31 mouse cellular contexts compared by ENCODE assay signal in the genomic region with DNA sequence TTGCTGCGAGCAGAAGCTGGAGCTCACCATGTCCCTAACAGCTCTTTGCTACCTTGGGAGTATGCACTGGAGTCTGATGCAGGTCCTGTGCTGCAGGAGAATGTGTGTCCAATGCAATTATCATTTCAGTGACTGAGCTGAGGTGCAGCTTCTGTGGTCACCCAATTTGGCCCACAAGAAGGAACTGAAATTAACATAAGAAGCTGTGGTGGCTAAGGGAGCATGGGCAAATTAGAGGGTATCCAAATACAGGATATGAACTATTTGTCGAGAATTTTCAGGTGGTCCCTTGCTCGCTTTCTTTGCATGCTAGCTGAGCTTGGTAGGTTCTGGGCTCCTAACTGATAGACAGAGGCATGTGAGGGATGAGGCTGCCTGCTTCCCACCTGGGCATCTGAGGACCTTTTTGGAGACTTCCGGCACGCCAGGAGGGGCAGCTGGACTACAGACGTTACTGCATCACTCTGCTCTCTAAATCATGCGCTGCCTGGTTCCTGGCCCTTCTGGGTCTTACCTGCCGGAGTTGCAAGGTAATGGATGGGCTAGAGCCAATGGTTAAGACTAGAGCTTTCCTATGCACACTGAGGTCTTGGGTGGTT. TPM values are rescaled to one million over a fixed set of nuclear protein-coding genes. Genes with fewer than 3 reads are reported as not detected.
DNase-seq lines count a peak whose midpoint lies in the region; ATAC-seq and TF ChIP-seq lines count a peak whose summit lies in the region.
"Had no signal": no experiment of that assay in that cellular context is flagged by ENCODE, and none has a peak within 500 bp of the region (broad histone marks: within the 10 kb centered on the region; RNA-seq: fewer than 3 reads in every experiment).

No protein-coding gene starts in this region.

- H3K9ac ChIP-seq in forebrain, embryonic 16.5 days (replicated peaks; ENCODE audit: low read depth, low read length), result no peak overlapping the region
- H3K9ac ChIP-seq: embryonic facial prominence, embryonic 15.5 days; forebrain, embryonic 12.5 days; hindbrain, embryonic 15.5 days; kidney, embryonic 15.5 days; liver, embryonic 13.5 days; neural tube, embryonic 15.5 days had no signal

- ATAC-seq in common myeloid progenitor, adult 5-6 weeks (replicated peaks; ENCODE audit: low read depth, poor library complexity, severe bottlenecking), result peak; percentile 71
- peak; percentile 52 for ATAC-seq in monocyte, adult 5-6 weeks (replicated peaks; ENCODE audit: insufficient number of reproducible peaks, low FRiP score, low TSS enrichment, poor library complexity, severe bottlenecking)
- ATAC-seq in forebrain, embryonic 16.5 days, result no peak
- ATAC-seq: inflammation-experienced regulatory T-cells, adult 6 months had no signal

- TF ChIP-seq CTCF in kidney, adult 2 months (conservative IDR thresholded peaks at IDR 0.05; ENCODE audit: insufficient read depth, insufficient read length, low read depth, low read length), result no peak

- no peak for TF ChIP-seq POLR2A in kidney, adult 2 months (IDR thresholded peaks at IDR 0.05; ENCODE audit: low read depth, low read length)

- no peaks in the 10 kb centered on the region for H3K27me3 ChIP-seq in kidney, adult 2 months (replicated peaks; ENCODE audit: control insufficient read depth, insufficient read depth, low read length)
- H3K27me3 ChIP-seq in forebrain, embryonic 16.5 days (replicated peaks; ENCODE audit: control insufficient read depth, insufficient read depth, low read length), result no peaks in the 10 kb centered on the region
- H3K27me3 ChIP-seq: neural tube, embryonic 15.5 days had no signal

- H3K36me3 ChIP-seq in kidney, adult 2 months (ENCODE audit: control insufficient read depth, insufficient read depth, low read length), result no peaks in the 10 kb centered on the region
- no peaks in the 10 kb centered on the region for H3K36me3 ChIP-seq in forebrain, embryonic 16.5 days (ENCODE audit: control insufficient read depth, insufficient read depth)
- H3K36me3 ChIP-seq: embryonic facial prominence, embryonic 10.5 days; embryonic facial prominence, embryonic 15.5 days; forebrain, embryonic 12.5 days; G1E; hindbrain, embryonic 15.5 days; kidney, embryonic 15.5 days; liver, embryonic 13.5 days; neural tube, embryonic 15.5 days had no signal

- no peak overlapping the region for H3K4me3 ChIP-seq in kidney, adult 2 months (ENCODE audit: insufficient read depth, low read depth, low read length)
- no peak overlapping the region for H3K4me3 ChIP-seq in forebrain, embryonic 16.5 days (replicated peaks; ENCODE audit: low read length)
- H3K4me3 ChIP-seq: embryonic facial prominence, embryonic 10.5 days; embryonic facial prominence, embryonic 15.5 days; forebrain, embryonic 12.5 days; hindbrain, embryonic 15.5 days; kidney, embryonic 15.5 days; liver, embryonic 13.5 days; neural tube, embryonic 15.5 days had no signal

- peak; percentile 80 to 86 for DNase-seq in spleen, postnatal 36 days (ENCODE audit: low spot score in 2 of 2)
- no peak for DNase-seq in spleen, postnatal 4 days (ENCODE audit: low spot score in 2 of 2)
- DNase-seq in liver, result no peak
- DNase-seq in kidney, adult 2 months, result no peak
- DNase-seq: adrenal gland, adult 8-10 months; cerebellum, adult 11 months; cerebellum, adult 9-11 months; gastrocnemius, postnatal 25 days; heart, postnatal 36 days; kidney, adult 11 months; liver, embryonic 13.5 days; lung, adult 18-20 months; lung, postnatal 14 days; midbrain, embryonic 14.5 days; right cerebral cortex, postnatal 25 days; thymus, adult 18-20 months; thymus, postnatal 25 days had no signal

- no peaks in the 10 kb centered on the region for H3K9me3 ChIP-seq in forebrain, embryonic 16.5 days (ENCODE audit: control insufficient read depth, low read length)
- H3K9me3 ChIP-seq: embryonic facial prominence, embryonic 10.5 days; embryonic facial prominence, embryonic 15.5 days; forebrain, embryonic 12.5 days; G1E; hindbrain, embryonic 15.5 days; kidney, embryonic 15.5 days; liver, embryonic 13.5 days; neural tube, embryonic 15.5 days had no signal

- 82% methylated on average over 8 of the region's 8 CpGs for WGBS in kidney, adult 2 months
- WGBS in forebrain, embryonic 16.5 days, result 90% methylated on average over 8 of the region's 8 CpGs

- H3K27ac ChIP-seq in kidney, adult 2 months (ENCODE audit: insufficient read depth, low read depth, low read length), result no peak overlapping the region
- no peak overlapping the region for H3K27ac ChIP-seq in forebrain, embryonic 16.5 days (ENCODE audit: low read length)
- H3K27ac ChIP-seq: embryonic facial prominence, embryonic 10.5 days; embryonic facial prominence, embryonic 15.5 days; forebrain, embryonic 12.5 days; hindbrain, embryonic 15.5 days; kidney, embryonic 15.5 days; liver, embryonic 13.5 days; neural tube, embryonic 15.5 days; stomach, postnatal 0 days had no signal

- no peak overlapping the region for H3K4me2 ChIP-seq in forebrain, embryonic 16.5 days (ENCODE audit: low read length)
- H3K4me2 ChIP-seq: embryonic facial prominence, embryonic 15.5 days; forebrain, embryonic 12.5 days; heart, embryonic 11.5 days; hindbrain, embryonic 15.5 days; kidney, embryonic 15.5 days; liver, embryonic 13.5 days; neural tube, embryonic 15.5 days had no signal

- 0 out of 2 replicates have a peak, but pooled peaks cover 2% of the 10 kb centered on the region for H3K4me1 ChIP-seq in kidney, adult 2 months (ENCODE audit: control insufficient read depth, insufficient read depth, low read length)
- H3K4me1 ChIP-seq in forebrain, embryonic 16.5 days (replicated peaks; ENCODE audit: control insufficient read depth, insufficient read depth, low read length), result peaks cover 2% of the 10 kb centered on the region; the same call in 1 of the 2 replicates
- H3K4me1 ChIP-seq: forebrain, embryonic 12.5 days; liver, embryonic 13.5 days had no signal

RNA-seq across cellular contexts. Expression of gene Ciita, which starts 8.1 kb away (rescaled TPM):
- total RNA-seq in common myeloid progenitor, adult 5-6 weeks (2017), result 0.69 and 1.2 TPM in 2 replicates
- total RNA-seq in monocyte, adult 5-6 weeks (2017), result 8.5 to 13.2 TPM (median 12.3 TPM) in 3 replicates
- 2.8 and 5.3 TPM in 2 replicates for polyA plus RNA-seq in kidney, adult 2 months (2012; rRNA removed)
- 0.41 and 0.49 TPM in 2 replicates for polyA plus RNA-seq in forebrain, embryonic 16.5 days (2015; fragmentation: Nextera tagmentation; extraction: Ambion mirVana)
- polyA plus RNA-seq: C2C12, G1E had no signal

RNA-seq across cellular contexts. Expression of gene Tvp23a, which starts 40.8 kb away (rescaled TPM):
- 0.05 TPM in 1 of 2 replicates, not detected in the other for total RNA-seq in common myeloid progenitor, adult 5-6 weeks (2017)
- 0.19 to 0.29 TPM in 2 of 3 replicates, not detected in the other for total RNA-seq in monocyte, adult 5-6 weeks (2017)
- 0.75 and 0.84 TPM in 2 replicates for polyA plus RNA-seq in kidney, adult 2 months (2012; rRNA removed)
- 60.3 and 60.6 TPM in 2 replicates for polyA plus RNA-seq in forebrain, embryonic 16.5 days (2015; fragmentation: Nextera tagmentation; extraction: Ambion mirVana)
- polyA plus RNA-seq: G1E had no signal

RNA-seq across cellular contexts. Expression of gene Dexi, which starts 54.9 kb away (rescaled TPM):
- 3.7 and 5.9 TPM in 2 replicates for total RNA-seq in common myeloid progenitor, adult 5-6 weeks (2017)
- 4.7 to 11.4 TPM (median 10.3 TPM) in 3 replicates for total RNA-seq in monocyte, adult 5-6 weeks (2017)
- 40.0 and 41.0 TPM in 2 replicates for polyA plus RNA-seq in kidney, adult 2 months (2012; rRNA removed)
- 14.8 and 14.9 TPM in 2 replicates for polyA plus RNA-seq in forebrain, embryonic 16.5 days (2015; fragmentation: Nextera tagmentation; extraction: Ambion mirVana)

RNA-seq across cellular contexts. Expression of gene Clec16a, which starts 57.1 kb away (rescaled TPM):
- 15.5 and 16.5 TPM in 2 replicates for total RNA-seq in common myeloid progenitor, adult 5-6 weeks (2017)
- 14.0 to 27.1 TPM (median 19.1 TPM) in 3 replicates for total RNA-seq in monocyte, adult 5-6 weeks (2017)
- 15.7 and 16.8 TPM in 2 replicates for polyA plus RNA-seq in kidney, adult 2 months (2012; rRNA removed)
- polyA plus RNA-seq in forebrain, embryonic 16.5 days (2015; fragmentation: Nextera tagmentation; extraction: Ambion mirVana), result 69.0 and 72.8 TPM in 2 replicates

Comparison
In these comparisons a context has a peak if more than half of its experiments do, and no peak if none do; other contexts are left out.
1. DNase-seq: peak in spleen, postnatal 36 days (2 of 2); none in spleen, postnatal 4 days (0 of 2), liver (single experiment) and kidney, adult 2 months (single experiment).